Mouse (Mus musculus) gastrocnemius, adult 8-10 months (tissue): Measurements from ENCODE around the gene Prr11. TPM values are rescaled to one million over a fixed set of nuclear protein-coding genes. Genes with fewer than 3 reads are reported as not detected.
"Not testable (repeated sequence)": the region's sequence is repeated elsewhere in the genome, so short reads cannot be mapped to it uniquely, and the experiment has no call there.

Source experiments
- DNase-seq, 2 experiments: peaks; one replicate each; pipeline ENCODE4 v3.0.0; 2022; ENCODE audit warnings: low spot score in 2 of 2
- microRNA-seq: library from miRNA; unstranded; fragments of <30 nt; microRNA quantifications from one replicate; pipeline ENCODE4 v1.2.0, GENCODE M21; 2022
- total RNA-seq, 4 experiments: library from RNA; stranded (reverse); gene quantifications; 2 replicates each; pipeline ENCODE4 v1.2.4; 2022

Prr11 gene
- total RNA-seq, 4 experiments from 2014 or later, result 0.10 to 0.15 (median 0.11) TPM

GRCm38 (mm10) chr11:87048900-87049299, 59.6 kb downstream of the Prr11 start:
- not testable (repeated sequence) for DNase-seq

GRCm38 (mm10) chr11:87046968-87047367, 61.5 kb downstream of the Prr11 start:
- DNase-seq, result no peak

GRCm38 (mm10) chr11:87043052-87043451, 65.5 kb downstream of the Prr11 start:
- DNase-seq, result no peak

GRCm38 (mm10) chr11:87039307-87039963, 69.1 kb downstream of the Prr11 start:
- DNase-seq, result no peak

Small RNA genes lying within 50 kb of the gene (microRNA-seq; reads per million reads assigned to microRNA genes)
- 41.6 reads per million, percentile 37 among the genes with 10 or more reads in this experiment for gene Mir301

Other genes with a start within 250 kb of the Prr11 start
- 1 to 10 TPM; 4.5 to 6.8 (median 4.9) TPM for gene Ypel2, start 115.0 kb downstream of the Prr11 start, total RNA-seq
- gene Gdpd1, start 34.6 kb downstream of the Prr11 start, total RNA-seq, result 1 to 10 TPM; 3.6 to 4.5 (median 3.8) TPM
- gene Smg8, start 21.9 kb downstream of the Prr11 start, total RNA-seq, result 1 to 10 TPM; 7.9 to 9.6 (median 9.1) TPM
- gene Ska2, start 526 bp upstream of the Prr11 start, total RNA-seq, result 1 to 10 TPM; 3.1 to 7.4 (median 4.3) TPM
- 1 to 10 TPM; 3.5 to 5.7 (median 4.2) TPM for gene Trim37, start 18.4 kb upstream of the Prr11 start, total RNA-seq